Mouse (Mus musculus): ENCODE measurements around the gene Myo18b.

Gene Myo18b

DNA sequence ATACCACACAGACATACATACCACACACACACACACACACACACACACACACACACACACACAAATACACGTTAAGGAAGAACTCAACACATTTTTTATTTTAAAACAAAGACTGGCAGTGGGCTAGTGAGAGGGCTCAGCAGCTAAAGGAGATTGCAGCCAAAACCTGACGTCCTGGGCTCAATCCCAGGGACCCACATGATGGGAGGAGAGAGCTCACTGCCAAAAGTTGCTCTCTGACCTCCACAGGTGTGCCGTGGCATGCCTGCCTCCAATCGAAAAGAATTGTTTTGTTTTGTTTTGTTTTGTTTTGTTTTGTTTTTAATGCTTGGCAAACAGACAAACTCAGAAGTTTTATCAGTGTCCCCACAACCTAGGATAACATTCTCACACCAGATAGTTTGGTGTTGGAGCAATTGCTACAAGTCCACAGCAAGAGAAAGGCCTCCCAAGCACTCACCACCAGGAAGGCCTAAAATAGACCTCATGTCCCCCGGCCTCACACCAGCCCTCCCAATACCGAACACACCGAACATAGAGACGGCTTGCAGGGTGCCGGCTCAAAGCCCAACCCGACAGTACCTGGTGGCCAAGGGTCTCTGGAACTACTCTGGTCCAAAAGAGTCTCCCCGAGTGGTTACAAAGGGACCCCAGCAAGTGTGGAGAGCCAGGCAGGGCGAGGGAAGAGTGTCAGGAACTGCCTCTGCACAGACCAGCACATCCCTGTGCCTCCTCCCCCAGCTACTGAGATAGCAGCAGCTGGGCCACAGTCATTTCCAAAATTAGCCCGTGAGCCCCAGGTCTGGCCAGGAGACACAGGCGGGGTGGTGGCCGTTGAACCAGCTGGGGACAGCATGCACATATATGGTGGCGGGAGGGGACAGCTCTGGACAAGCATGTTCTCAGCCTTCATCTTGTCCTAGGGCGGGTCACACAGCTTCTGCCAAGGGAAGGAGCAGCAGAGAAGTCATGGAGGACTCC is at the start of gene Myo18b:
TSS of gene Myo18b (minus strand) at position 689 of the 981 bp plus-strand sequence.
- no peak for DNase-seq (ENCODE audit: low read depth)

DNA sequence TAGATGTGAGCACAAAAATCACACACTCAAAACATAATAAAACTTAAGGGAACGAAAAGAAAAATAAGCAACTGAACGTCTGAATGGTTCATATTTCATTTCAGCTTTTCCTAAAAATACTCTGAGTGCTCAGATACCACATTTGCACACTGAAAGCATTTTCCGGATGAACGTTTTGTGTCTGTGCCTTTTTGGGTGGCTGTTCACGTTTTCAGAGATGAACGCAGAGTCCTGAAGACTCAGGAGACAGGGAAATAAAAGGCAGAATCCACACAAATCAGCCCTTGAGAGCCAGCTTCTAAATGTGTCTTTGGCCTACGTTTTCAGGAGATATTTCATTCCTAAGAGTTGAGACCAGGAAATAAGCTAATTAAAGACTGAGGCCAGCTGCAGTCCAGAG is 49.8 kb upstream of the Myo18b start:
- DNase-seq (ENCODE audit: low read depth) = no peak

DNA sequence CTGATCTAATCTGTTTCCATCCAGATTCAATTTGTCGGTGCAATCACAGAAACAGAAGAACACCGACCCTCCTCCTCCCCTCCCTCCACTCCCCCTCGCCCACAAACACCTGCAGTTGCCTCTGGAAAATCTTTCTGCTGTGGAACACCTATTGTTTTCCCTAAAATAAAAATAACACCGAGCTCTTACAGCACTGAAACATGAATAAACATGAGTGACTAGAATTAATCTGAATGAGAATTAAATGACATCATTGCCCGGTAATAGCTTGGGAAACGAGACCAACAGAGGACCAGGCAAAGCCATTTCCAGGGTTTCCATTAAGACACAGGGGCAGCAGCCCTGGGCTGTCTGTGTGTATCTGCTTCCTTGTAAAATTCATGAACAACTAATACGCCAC is 46.1 kb upstream of the Myo18b start:
- DNase-seq (ENCODE audit: low read depth) = no peak

DNA sequence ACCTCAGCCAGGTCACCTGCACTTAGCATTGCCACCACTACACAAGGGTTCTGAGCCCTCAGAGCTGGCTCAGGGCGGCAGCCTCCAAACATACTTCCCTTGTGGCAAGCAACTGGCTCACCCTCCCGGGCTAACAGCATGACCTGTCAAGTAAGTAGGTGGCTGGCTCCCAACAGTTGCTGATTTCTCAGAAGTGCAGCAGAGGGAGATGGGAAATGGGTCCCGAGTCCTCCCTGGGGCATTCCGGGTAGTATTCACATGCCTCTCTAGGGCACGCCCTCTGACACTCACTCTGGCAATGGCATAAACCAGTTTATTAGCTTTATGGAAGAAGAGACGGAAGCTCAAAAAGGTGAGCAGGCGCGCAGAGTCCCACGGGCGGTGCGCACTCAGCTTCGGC is 44.8 kb upstream of the Myo18b start:
- no peak for DNase-seq (ENCODE audit: low read depth)

DNA sequence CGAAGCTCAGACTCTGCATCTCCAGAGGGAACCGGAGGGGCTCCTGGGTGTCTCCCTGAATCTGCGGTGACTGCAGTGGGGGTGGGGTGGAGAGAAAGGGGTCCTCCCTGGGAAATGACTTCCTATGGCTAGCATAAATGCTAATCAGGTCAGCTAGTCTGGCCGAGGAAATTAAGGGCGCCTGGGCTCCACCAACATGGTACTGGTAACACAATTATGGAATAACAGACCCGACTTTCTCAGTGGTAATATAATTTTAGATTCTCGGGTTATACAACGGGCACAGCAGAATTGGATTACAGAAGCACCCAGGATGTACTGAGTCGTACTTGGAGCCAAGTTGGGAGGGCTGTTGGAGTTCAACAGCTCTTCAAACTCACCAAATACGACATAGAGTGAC is 40.5 kb upstream of the Myo18b start:
- DNase-seq (ENCODE audit: low read depth) = no peak

DNA sequence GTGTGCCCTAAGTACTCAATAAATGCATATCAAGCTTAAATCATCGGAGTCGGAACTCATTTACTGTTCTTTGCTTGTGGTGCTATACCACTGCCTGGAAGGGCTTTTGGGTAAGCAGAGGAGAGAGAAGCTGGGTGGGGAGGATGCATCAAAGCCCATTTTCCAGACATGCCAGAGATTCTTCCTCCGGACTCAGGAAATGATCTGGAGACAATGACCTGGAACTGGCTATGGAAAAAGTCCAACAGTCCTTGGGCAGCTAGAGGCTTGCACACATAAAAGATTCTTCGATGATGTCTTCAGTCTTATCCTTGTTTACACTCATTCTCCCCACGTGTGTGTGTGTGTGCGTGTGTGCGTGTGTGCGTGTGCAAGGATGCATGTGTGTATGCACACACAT is 39.3 kb upstream of the Myo18b start:
- no peak for DNase-seq (ENCODE audit: low read depth)

DNA sequence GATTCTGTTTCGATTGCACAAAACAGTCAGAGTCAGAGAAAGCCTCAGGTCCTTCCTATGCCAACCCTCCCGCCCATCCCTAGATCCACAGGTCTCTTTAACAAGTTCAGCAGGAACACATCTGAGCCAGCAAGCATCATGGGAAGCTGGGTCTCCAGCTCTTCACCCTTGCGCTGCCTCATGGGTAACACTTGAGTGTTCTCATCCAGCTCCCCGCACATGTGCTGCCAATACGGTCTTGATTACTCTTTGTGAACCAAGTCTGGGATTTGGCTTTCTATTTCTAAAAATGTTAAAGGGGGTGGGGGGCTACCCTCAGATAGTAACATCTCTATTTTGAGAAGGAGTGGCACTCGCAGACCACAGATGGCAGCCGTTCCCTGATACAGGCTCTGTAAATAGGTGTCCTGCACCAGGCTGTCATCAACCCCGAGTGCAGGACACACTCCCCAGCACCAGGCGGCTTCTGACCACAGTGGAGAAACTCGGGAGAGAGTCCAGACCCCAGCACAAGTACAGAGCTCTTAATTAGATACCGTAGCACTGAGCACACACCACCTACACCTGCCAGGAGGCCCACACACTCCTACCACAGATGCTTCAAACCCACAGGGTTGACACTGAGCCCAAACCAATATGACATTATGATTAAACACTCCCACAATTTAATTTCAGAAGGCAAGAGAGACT is 36.9 kb upstream of the Myo18b start:
- no peak for DNase-seq (ENCODE audit: low read depth)

DNA sequence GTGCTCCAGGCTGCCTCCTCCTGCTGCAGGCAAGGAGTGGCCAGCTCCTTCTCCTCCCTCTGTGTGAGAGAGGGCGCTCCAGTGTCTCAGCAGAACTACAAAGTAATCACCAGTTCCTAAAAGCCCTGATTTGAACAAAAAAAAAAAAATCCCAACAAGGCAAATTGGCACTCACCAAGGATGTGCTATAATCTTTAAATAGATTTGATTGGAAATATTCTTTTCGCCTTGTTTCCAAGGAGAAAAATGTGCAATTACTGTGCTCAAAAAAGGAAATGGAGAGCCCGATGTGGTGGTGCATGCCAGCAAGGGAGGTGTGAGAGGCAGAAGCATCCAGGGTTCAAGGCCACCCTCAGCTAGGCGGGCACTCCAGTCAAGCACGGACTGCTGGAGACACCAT is 35.7 kb upstream of the Myo18b start:
- DNase-seq (ENCODE audit: low read depth) = no peak

DNA sequence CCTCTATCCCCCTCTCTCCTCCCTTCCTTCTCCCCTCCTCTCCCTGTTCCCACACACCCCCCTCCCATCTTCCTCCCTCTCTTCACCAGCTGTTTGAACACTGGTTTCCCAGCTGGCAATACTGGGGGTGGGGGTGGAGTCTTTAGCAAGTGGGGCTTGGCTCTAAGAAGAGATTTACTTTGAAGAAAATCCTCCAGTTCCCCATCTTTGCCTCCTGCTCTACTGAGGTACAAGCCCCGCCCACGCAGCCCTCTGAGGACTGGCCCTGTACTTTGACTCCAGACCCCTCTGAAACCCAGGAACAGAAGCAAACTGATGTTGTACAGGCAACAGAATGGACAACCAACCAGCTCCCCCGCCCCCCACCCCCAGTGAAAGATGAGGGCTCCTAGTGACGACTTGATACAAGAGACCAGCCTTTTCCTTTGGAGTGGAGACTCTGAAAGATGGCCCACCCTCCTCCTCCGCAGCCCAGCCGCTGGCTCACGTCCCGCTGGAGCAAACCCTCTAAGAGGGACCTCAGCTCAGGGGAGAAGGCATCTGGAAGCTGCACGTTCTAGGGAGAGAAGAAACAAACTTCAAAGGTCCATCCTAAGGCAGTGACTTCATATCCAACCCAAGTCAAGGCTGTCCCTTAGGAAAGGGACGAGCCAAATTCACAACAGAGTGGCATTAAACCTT is 32.2 kb upstream of the Myo18b start:
- DNase-seq (ENCODE audit: low read depth) = no peak

DNA sequence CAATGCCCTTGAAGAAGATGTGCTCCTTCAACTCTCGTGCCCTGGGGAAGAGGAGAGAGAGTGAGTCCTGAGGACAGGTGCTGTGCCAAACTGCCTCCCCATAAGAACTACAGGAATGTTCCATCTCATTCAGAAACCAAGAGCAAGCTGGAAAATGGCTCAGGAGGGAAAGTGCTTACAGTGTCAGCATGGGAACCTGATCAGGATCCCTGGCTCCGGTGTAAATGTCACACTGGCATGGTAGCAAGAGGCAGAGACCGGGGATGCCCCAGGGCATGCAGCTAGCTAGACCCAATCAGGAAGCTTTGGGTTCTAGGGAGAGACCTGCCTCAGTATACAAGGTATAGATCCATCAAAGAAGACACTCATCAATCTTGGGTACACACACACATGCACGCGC is 29.3 kb upstream of the Myo18b start:
- no peak for DNase-seq (ENCODE audit: low read depth)

DNA sequence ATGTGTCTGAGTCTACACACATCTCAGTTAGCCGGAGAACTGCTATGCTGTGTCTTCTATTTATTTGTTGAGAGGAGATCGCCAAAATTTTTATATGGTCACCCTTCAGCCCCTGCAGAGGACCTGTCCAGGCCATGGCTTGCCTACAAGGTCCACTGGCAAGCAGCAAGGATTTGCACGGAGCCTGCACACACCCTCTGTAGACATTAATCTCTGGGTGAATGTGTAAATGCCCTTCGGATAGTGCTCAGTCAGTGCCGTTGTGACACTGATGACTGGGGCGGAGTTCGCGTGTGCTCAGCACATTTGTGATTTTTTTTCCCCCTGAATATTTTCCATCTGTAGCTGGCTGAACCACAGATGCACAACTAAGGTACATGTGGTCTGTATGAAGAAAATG is 28.6 kb upstream of the Myo18b start:
- DNase-seq (ENCODE audit: low read depth) = no peak

DNA sequence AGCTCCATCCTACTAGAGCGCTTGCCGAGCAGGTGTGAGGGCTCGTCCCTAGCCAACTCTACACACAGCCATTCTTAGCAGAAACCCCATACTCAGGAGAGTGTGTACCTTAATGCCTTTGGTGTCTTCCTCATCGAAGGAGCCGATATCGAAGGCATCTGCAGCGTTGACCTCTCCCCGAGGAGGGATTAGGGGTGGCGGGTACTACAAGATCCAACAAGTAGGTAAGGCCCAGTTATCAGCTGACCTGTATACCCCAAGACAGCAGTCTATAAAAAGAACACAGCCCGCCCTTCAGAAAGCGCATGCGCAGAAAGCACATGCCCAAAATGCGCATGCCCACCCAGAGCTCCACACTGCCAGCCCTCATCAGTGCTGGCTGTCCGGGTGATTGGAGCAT is 27.7 kb upstream of the Myo18b start:
- no peak for DNase-seq (ENCODE audit: low read depth)

DNA sequence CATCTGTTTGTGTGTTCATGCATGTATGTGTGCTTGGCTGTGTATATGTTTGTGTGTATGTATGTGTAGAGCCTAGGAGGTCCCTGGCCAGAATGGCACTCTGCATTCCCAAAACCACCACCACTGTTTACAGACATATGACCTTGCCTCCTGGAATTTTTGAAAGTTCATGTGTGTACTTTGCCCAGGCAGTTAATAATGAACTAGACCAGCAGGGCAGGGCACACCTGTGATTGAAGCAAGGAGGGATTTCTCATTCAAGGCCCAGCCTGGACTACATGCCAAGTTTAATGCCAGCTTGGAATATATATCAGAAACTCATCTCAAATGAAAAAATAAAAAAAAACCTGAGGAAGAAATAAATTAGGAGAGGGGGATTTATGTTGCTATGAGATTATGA is 25.8 kb upstream of the Myo18b start:
- no peak for DNase-seq (ENCODE audit: low read depth)

DNA sequence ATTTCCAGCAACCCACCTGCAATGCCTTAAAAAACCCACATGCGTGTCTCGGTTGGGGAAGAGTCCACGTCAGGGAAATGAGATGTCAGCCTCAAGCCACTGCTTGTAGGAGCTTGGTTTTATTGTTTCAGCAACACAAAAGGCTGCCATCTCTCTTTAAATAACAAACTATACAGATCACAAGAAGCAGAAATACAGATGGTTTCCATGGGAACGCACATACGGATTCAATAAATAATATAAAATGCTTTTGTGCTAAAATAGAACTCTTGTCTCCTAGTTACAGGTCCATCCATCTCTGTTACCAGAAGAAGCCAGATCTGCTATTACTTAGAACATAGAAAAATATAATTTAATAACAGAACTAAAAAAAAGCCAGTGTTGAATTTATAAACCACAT is 14.2 kb upstream of the Myo18b start:
- DNase-seq (ENCODE audit: low read depth) = no peak

DNA sequence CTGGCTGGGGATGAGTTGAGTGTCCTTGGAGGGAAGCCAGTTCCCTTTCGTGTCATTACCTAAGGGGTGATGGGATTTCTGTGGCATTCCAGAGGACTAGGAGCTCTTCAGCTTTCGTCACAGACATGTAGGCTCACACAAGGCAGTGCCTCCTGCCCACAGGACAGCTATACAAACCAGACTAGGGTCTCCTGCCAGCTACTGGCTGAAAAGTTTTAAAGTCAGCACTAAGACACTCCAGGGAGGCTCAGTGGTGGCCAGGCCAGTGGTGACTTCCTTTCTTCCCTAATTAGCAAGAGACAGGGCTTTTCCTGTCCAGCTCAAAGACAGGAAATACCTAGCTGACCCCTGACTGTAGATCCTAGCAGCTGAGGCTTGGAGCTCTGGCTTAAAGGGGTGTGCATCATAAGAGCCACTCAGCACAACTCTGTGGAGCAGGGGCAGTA is 12.0 kb upstream of the Myo18b start:
- no peak for DNase-seq (ENCODE audit: low read depth)

DNA sequence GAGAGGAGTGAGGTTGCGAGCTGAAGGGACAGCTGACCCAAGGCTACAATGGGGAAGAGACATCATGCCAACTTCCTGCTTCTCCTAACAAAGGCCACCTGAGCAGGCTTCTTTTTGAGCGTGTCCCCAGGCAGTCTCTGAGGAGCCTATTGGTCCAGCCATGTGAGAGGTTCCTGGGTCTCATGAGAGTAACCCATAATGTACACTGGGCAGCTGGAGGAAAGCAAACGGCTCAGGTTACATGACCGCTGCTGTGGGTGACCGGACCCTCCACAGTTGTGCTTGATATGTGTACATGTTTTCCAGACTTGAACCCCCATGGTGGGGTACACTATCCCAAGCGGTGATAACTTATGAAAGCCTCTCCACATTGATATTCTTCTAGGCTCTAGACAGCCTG is 11.3 kb upstream of the Myo18b start:
- DNase-seq (ENCODE audit: low read depth) = no peak

DNA sequence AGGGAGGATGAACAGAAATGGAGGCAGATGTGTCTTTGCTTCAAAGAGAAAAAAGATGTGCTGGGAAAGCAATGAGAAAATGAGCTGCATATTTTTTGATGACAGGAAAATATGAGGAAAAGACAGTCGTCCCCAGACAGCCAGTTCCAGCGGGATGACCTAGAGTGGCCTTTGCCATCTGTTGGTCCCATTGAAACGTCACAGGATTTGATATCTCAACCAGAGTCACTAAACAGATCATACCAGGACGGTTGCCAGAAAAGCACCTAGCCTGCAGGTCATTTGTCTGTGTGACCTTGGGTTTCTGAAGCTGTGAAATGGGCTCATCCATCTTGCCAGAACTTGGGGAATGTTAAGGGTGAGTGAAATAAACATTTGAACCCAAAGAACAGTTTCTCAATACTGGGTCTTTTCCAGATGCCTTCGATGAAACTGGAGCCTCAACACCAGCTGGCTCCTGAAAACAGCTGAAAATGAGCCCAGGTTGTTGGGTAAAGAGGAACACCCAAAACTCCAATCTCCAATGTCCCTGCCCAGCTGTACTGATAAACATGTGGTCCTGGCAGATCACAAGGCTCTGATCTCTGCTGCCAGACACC is 2.6 kb downstream of the Myo18b start:
- DNase-seq (ENCODE audit: low read depth) = no peak

DNA sequence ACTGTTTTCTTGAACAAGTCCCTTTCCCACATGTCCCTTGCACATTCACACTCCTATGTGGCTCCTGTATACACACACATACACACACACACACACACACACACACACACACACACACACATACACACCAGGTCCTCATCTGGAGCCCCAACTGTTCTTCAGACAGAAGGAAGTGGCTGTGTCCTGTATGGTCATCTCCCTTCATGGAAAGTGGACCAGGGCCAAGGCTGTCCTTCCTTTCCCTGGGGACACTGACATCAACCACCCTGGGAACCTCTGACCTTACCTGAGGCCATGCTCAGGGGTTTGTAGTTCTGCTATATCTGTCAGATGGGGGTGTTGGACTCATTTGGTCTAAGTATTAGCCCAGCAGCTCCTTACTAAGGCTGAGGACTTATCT is 3.8 kb downstream of the Myo18b start:
- DNase-seq (ENCODE audit: low read depth) = no peak

DNA sequence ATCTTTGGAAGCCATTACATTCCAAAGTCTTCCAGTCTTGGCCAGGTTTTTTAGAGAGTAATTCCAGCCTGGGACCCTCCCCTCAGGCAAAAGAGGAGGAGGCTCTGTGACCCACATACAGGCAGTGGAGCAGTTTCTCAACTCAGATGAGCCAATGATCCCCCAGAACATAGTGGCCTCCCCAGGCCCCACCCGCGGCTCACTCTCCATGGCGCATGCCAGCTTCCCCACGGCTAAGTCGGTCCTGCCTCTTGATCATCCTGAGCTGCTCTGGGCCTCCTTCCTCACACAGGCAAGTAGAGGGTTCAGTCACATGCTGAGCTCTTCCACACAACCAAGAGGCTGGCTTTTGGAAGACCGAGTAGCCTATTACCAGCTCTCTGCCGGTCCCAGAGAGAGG is 7.5 kb downstream of the Myo18b start:
- DNase-seq (ENCODE audit: low read depth) = no peak

DNA sequence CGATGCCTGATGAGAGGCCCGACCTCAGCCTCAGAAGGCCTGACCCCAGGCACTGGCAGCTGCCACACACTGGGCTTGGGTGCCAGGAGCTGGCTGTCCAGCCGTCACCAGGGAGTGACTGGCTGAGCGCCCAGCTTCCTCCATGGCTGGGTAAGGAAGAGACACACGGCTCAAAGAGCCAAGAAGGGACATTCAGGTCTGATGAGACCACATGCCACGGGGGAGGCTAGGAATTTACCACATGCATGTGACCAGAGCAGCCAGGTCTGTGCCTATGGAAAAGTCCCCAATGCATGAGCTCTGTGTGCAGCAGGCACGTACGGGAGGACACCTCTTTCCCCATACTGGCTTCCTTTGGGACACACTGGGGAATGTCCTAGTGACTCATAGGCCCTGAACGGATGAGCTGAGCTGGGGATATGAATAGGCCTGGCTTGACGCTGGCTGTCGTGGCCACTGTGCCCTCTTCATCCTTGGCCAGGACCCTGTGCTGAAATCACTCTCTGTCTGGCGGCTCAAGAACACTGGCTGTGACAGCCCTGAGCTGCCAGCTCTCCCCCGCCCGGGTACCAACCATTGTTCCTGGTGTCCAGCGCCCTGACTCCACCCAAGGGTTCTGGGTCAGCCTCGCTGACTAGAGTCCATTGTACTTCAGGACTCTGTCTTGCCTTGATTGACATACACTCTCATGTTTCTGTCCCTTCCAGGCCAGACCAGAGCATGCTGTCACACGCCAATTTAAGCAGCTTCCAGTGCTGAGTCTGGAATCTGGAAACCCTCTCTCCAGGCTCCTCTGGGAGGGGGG is 9.3 kb downstream of the Myo18b start:
- DNase-seq (ENCODE audit: low read depth) = no peak

DNA sequence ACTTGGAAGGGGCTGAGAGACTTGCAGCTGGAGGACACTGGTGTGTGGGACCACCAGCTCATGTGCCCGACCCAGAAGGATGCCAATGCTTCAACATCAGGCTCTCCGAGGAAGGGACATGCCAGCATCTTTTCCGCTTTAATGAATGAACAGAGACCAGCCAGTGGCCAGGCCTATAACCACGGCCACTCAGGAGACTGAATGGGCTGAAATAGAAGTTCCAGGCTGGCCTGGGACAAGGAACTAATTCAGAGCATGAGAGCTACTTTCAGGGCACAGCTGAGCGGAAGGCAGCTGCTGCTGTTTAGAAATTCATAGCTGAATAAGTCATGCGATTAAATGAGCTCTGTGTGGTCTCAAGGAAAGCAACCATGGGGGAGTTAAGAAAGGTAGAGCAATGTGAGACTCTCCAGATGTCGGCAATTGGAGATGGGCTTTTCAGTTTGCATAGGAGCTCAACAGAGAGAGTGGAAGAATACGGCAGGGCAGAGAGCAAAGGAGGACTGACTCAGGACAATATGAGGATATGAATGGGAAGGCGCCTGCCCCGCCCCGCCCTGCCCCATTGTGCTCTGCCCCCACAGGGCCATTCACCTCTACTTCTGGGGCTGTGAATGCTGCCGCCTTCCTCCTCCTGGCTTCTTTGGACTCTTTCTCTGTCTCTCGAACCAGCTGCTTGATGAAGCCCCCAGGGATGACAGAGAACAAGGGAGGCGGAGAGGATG is 18.6 kb downstream of the Myo18b start:
- DNase-seq (ENCODE audit: low read depth) = no peak

Data from c-Kit-positive CD71-positive TER-119-negative erythroid progenitor cells, embryonic 14.5 days (primary cell).